Mouse (Mus musculus) liver (tissue): ENCODE data around the gene Mgea5.

Experiments
- DNase-seq: peaks from one replicate; pipeline ENCODE4 v3.0.0-alpha.2; 2020; ENCODE audit warnings: mixed read lengths

Gene Mgea5

DNA sequence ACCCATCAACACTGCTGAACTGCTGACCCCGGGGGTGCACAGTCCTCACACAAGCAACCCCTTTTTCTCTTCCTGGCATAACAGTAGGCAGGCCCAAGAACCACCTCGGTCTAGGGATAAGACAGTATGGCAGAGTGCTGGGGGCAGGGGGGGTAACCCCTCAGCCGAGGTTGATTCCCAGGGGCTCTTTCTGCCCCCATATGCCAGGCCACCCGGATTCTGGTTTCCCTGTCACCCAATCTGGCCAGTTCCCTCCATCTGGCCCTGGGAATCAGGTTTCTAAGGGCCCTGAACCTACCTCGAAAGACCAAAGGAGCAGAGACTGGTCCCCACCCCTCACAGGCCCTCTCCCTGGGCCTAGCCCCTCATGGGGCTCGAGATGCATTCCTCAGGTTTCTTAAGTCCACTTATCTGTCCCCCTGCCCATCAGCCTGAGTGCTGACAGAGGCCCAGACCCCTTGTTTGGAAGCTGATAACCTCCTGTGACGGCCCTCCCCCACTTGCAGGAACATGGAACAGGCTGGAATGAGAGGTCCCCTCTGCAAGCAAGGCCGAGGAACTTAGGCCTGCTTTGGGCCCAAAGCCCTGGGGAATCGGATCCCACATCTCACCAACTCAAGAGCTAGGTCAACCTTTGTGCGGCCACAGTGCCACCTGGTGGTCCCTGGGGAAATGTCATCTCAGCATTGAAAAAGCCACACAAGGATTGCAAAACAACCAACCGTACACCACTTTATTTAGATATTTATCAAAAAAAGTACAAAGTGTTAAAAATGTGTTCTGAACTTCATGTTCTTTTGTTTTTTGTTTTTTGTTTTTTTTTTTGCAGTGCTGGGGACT lies 36.4 kb downstream of the Mgea5 start:
- DNase-seq, result peak; percentile 84

DNA sequence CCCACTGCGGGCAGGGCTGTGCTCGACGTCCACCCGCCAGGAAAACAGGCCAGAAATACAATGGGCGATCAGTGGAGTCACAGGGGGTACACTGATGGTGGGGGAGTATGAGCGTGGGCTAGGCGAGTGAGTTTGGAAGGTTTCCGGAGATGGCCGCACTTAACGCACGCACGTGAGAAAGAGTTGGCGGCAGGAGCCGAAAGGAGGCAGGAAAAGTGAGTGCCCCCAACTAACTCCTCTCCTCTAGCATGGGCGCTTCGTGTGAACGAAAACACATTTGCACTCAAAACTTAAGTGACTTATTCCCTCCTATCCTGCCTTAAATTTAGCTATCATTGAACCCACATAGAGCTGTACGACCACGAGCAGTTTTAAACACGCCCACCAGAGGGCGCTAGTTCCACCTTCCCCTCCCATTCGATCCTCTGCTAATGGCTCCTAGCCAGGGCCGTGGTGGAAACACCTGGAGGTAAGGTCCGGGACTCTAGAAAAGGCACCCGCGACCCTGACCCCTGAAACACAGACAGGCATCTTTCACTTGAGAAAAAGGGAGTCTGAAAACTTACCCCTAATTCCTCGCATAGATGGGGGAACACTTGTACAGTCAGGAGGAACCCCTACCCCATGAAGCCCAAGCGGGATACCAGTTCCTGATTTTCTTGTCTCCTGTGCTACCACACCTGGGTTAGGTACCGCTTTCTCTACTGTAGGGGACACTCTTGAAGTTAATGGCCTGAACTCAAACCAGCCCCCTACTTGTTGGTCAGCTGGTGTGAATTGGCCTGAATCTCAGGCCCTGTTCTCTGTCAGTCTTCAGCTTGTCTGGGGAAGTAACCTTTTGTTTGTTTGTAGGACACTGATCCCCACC lies 37.2 kb downstream of the Mgea5 start:
- peak; percentile 77 for DNase-seq

- no peak for DNase-seq
Measured at GRCm38 (mm10) chr19:45745344-45746152, 38.1 kb downstream of the Mgea5 start.

DNA sequence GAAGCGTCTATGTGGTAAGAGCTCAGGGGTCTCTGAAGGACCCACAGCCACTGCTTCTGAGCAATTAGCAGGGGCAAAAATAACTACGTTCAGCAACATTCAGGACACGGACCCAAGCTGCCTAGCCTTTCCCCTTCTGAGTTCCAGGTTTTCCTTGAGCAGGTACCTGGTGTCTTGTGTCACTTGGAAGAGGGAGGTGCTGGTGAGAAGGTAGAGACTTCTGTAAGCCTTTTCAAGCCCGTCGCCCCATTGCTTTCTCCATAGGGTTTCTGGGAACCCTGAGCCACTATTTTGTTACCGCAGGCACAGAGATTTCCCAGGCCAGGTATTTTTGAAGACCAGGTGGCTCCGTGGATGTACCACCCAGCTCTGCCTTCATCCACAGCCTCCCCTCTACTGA lies 40.0 kb downstream of the Mgea5 start:
- DNase-seq, result no peak

DNA sequence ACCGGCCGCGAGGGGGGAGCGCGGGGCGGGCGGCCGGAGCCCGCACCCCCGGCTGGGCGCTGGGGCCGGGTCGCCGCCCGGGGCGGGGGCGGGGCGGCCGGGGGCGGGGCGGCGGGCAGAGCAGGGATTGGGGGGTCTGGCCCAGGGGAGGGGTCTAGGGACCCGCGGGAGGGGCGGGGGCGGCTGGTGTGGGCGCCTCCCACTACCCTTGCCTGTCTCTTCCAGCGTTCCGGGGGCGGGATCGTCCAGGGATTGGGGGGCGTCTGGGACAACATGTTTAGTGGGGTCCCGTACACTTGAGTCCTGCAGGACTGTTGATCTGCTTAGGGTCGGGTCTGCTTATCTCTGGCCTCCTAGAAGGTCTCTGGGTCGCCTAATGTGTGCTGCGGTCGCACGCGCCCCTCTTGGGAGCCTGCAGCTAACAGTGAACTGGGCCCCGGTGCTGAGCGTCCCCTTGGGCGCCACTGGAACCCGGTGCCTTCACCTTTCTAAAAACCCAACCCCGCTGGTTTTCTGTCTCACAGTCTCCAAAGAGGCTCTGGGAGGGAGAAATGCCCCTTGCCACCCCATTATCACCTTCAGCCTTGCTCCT lies 40.6 kb downstream of the Mgea5 start:
- no peak for DNase-seq

DNA sequence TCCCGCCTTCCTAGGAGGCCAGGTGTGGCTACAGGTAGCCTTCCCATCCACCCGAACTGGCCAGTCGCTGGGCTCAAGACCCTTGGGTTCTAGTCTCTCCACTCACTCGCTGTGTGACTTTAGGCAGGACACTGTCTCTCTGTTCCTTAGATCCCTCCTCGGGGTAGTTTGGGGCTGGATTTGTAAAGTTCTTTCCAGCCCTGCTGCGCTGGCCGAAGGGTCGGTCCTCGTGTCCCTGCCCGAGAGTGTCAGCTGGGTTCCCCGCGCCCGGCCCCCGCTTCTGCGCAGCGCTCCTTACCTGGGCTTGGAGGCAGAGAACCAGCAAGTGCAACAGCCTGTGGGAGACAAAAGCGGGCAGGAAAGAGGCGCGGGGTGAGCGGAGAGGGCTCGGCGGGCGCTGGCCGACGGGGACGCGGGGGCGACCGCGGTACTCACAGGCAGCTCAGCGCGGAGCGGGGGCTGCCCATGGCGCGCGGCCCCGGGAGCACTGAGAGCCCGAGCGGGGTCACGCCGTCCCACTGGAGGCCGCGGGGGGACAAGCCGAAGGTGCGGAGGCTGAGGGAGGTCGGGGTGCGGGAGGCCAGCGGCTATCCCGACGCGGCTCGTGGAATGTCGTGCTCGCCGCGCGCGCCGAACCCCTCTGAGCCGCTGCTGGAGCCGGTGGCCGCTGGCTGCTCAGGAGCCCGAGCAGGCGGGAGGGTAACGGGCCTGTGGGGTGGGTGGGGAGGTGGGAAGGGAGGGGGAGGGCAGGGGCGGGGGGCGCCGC lies 41.2 kb downstream of the Mgea5 start, which contains the start of gene Fgf8:
Gene Fgf8, minus strand, starts transcription at position 698 of the 766 bp plus-strand sequence.
- DNase-seq, result no peak

- DNase-seq, result no peak
Measured at GRCm38 (mm10) chr19:45741431-45742217, 42.0 kb downstream of the Mgea5 start.

GRCm38 (mm10) chr19:45740817-45741216 lies 42.8 kb downstream of the Mgea5 start:
- DNase-seq, result no peak

- DNase-seq, result no peak
Measured at GRCm38 (mm10) chr19:45740233-45740632, 43.4 kb downstream of the Mgea5 start.

- DNase-seq, result no peak
Measured at GRCm38 (mm10) chr19:45738521-45738920, 45.1 kb downstream of the Mgea5 start.

DNA sequence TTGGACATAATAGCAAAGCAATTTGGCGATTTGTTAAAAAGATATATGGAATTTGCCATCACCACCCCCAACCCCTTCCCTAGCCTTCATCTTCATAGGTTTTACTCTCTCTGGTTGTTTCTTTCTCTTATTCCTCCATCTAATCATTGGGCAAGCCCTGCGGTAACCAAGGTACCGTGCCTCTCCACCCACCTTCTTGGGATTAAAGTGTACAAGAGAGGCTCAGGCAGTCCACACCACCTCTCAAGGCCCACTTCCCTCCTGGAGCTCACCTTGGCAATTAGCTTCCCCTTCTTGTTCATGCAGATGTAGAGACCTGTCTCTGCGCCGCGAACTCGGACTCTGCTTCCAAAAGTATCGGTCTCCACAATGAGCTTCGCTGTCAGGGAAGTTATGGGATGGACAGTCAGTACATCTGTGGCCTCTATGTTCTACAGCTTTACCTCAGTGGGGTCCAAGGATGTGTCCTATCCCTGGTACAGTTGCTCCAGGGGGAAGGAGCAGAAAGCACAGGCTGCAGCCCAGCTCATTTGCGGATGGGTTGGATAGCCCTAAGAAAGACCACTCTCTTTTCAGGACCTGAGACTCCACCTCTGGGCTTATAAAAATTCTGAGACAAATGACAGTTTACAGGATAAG lies 45.7 kb downstream of the Mgea5 start:
- DNase-seq, result no peak

DNA sequence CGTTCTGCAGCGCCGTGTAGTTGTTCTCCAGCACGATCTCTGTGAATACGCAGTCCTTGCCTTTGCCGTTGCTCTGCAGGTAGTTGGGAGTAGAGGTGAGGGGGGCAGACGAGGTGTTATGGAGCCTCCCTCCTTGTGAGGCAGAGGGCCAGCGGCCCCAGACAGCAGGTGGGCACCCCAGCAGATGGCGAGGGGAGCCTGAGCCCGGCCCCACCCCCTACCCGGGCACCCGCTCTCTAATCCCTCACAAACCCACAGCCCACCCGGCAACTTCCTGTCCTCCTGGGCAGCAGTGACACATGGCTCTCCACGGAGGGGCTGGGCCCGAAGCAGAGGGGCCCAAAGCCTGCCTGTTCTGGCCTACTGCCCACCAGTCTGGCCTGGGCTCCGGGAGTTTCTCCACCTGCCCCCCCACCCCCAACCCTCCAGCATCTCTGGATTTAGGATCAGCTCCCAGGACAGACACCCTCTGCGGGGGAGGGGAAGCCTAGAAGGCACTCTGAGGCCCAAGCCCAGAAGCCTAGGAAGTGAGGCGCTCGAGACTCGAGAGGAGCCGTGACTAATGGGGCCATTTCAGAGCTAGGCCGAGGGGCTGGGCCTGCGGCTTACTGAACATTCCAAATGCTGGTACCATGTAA lies 46.3 kb downstream of the Mgea5 start:
- DNase-seq, result no peak

DNA sequence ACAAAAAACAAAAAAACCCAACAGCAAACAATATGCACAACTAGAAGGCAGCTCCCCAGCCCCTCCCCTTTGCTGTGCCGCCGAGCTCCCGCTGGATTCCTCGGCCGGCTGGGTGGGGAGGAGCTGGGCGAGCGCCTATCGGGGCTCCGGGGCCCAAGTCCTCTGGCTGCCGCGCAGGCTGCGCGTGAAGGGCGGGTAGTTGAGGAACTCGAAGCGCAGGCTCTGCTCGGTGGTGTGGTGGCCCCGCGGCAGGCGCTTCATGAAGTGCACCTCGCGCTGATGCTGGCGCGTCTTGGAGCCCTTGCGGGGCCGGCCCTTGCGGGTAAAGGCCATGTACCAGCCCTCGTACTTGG lies 46.8 kb downstream of the Mgea5 start:
- DNase-seq, result peak; percentile 65

DNA sequence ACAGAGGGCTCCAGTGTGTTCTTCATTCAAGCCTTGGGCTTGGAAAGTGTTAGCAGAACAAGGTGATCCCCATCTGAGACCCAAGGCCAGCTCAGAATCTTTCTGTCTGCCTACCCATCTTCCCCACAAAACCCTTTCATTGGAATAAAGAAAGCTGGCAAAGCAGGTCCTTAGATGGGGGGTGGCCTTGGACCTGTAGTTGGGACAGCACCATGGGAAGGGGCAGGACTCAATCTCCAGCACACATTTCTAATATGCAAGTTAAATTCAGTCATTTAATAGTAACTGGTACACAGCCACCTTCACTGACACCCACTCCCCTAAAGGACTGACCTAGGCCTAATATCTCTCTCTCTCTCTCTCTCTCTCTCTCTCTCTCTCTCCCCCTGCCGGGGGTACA lies 47.4 kb downstream of the Mgea5 start:
- no peak for DNase-seq

DNA sequence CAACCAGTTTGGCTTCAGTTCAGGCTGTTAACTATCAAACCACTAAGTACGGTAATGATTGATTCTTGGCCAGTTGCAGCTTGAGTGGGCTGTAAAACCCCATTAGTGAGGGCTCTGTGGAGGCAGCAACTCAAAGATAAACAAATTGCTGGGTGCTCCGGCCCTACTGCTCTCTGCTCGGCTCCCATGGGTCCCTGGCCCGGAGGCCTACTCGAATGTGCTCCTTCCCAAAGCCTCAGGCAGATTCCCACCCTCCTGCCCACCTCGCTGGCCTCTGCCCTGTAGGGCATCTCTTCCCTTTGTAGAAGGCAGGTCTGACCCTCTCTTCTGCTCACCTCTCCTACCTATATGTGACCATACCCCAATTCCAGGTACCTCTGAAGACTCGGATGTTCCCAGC lies 48.9 kb downstream of the Mgea5 start:
- DNase-seq, result no peak

DNA sequence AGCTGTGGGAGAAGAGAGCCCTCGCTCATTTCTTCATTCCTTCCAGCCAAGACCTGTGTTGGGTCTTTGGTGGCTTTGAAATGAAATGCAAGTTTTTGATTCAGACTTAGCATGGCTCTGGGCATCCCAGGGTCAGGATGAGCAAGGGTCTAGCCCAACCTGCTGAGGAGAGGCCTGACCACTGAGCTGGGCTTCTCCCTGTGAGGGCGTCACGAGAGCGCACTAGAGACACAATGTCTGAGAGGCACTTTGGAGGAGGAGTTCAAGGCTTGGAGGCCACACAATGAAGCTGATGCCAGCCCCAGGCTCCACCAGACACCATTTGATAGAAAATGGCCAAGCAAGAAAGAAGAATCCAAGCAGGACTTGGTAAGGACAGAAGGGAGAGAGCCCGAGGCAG lies 49.4 kb downstream of the Mgea5 start:
- DNase-seq, result no peak

DNA sequence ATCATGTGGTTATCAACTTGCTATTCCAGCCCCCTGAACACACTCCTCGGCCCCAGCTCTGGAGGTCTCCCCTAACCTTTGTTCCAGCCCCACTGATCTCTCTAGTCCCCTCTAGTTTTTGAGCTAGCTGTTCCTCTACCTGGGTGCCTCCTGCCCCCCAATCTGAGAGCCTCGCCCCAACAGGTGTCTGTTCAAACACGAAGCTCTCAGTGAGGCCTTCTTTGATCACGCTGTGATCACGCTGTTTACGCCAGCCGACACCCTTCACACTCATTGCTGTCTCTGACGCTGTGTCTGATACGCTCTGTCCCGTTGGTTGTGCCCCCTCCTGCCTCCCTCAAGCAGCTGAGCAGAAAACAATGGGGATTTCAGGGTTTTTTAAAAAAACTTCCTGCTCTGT lies 50.1 kb downstream of the Mgea5 start:
- no peak for DNase-seq

GRCm38 (mm10) chr19:45731658-45732057 lies 52.0 kb downstream of the Mgea5 start:
- DNase-seq, result no peak

DNA sequence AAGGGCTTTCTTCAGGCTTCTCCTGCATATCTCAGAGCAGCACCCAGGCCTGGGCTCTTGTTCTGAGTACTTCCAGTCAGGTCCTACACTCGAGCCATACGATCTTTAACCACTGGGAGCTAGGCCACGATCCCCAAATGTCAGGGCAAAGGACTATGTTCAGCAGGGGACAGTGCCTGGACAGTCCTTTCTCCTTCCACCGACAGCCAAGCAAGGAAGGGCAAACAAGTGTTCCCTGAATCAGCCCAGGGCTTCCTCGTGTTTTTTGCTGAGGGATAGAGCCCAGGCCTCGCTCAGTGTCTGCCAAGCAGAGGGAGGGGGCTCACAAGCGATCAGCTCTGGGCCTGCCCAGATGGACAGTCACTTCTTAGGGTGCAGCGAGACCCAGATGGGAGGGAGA lies 53.6 kb downstream of the Mgea5 start:
- DNase-seq, result no peak

- DNase-seq, result no peak
Measured at GRCm38 (mm10) chr19:45727231-45727630, 56.4 kb downstream of the Mgea5 start.
